Mouse (Mus musculus) large intestine, adult 2 months (tissue): ENCODE measurements around the gene Olig3. TPM values are rescaled to one million over a fixed set of nuclear protein-coding genes. Genes with fewer than 3 reads are reported as not detected.

ENCODE experiments used
- DNase-seq: peaks from one replicate; pipeline ENCODE4 v3.0.0-alpha.2; 2012; ENCODE audit warnings: low read depth, low spot score
- WGBS: fragments of 180-500 bp; shearing (Covaris S2); methylation state at CpG from one replicate; pipeline ENCODE4 v1.1.7; 2018; 5-methylcytosine and 5-hydroxymethylcytosine counted together
- polyA plus RNA-seq: library from polyadenylated mRNA; depleted of rRNA; stranded (reverse); fragments of >200 nt; gene quantifications from 2 replicates; pipeline ENCODE4 v1.2.3, GENCODE M21; 2012; rRNA removed

Gene Olig3
- polyA plus RNA-seq: not detected in 2 replicates

GRCm38 (mm10) chr10:19356071-19356583 lies at the start of gene Olig3:
Olig3 (plus strand) TSS chr10:19356533.
- 7% methylated on average over 9 of the region's 9 CpGs for WGBS
- DNase-seq: no peak

GRCm38 (mm10) chr10:19309681-19310395 lies 46.5 kb upstream of the Olig3 start:
- no peak for DNase-seq
- 44% methylated on average over 5 of the region's 5 CpGs for WGBS

GRCm38 (mm10) chr10:19310471-19310870 lies 45.9 kb upstream of the Olig3 start:
- no peak for DNase-seq
- WGBS: 14% methylated on average over 5 of the region's 5 CpGs

- WGBS: 88% methylated on average over 19 of the region's 19 CpGs
- DNase-seq: no peak
Measured at GRCm38 (mm10) chr10:19317962-19318812, 38.1 kb upstream of the Olig3 start.

GRCm38 (mm10) chr10:19321781-19322180 lies 34.6 kb upstream of the Olig3 start:
- no peak for DNase-seq
- 29% methylated on average over 2 of the region's 2 CpGs for WGBS

DNA sequence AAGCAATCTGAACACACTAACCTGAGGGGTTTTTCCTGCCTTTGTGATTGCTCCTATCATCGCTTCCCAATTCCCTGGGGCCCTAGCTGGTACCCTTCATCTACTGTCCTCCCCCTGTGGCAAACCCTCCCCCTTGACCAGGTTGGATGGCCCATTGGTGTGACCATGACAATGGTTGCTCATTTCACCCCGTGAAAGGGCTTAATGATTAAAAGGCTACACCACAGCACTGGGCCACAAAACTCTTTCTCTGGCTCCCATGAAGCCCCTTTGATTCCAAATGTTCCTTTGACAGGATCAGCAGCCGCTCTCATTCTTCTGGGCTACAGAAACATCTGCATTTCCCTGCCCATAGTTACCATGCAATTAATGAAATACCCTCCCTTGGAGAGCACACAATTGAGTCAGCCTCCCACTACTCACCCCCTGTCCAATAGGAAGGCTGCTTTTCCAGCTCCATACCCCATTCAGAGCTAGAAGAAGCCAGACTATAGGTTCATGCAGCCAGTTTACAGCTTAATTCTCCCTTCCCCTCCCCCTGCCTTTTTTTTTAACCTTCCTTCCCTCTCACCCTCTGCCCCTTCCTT lies 27.0 kb upstream of the Olig3 start:
- WGBS: 53% methylated on average over 3 of the region's 3 CpGs
- no peak for DNase-seq

GRCm38 (mm10) chr10:19333425-19333824 lies 22.9 kb upstream of the Olig3 start:
- no peak for DNase-seq
- 46% methylated on average over 1 of the region's 1 CpGs for whole genome bisulfite sequencing

GRCm38 (mm10) chr10:19338695-19339630 lies 17.4 kb upstream of the Olig3 start:
- no peak for DNase-seq
- 26% methylated on average over 18 of the region's 18 CpGs for WGBS

GRCm38 (mm10) chr10:19344039-19344438 lies 12.3 kb upstream of the Olig3 start:
- 80% methylated on average over 6 of the region's 6 CpGs for WGBS
- no peak for DNase-seq

DNA sequence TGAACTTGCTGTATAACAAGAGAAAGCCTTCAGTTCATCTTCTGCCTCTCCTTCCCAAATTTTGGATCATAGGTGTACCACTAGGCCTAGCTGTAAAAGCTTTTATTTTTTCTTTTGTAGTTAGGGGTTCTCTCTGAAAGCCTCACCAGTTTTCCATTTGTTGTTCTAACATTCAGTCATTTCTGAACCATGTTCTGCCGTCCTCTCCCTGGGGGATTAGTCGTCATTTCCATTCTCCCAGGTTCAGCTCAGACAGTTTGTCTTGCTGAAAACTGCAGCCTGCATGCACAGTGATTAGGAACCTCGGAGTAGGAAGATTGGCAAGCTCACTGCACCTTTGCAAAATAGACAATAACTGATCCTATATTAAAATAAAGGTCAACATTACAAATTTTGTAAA lies 7.0 kb upstream of the Olig3 start:
- 67% methylated on average over 3 of the region's 3 CpGs for WGBS
- no peak for DNase-seq

GRCm38 (mm10) chr10:19352006-19352877 lies 4.1 kb upstream of the Olig3 start:
- DNase-seq: no peak
- WGBS: 6% methylated on average over 24 of the region's 24 CpGs

DNA sequence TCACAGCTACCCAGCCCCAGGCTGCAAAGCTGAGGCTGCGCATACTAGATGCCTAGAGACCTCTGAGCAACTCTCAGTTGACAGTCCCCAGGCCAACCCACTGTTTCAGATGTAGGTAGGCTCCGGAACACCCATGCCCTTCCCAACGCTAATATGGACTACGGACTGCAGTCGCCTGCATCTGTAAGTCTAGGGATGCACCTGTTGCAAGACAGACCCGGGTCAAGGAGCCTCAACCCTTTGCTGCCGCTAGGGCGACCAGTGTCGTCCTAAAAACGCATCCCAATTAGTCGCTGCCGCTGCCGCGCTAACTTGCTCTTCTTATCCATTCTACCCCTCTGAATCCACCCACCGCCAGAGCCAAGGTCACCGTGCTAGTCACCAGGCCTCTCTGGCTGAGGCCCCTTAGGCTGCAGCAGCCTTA lies 3.4 kb upstream of the Olig3 start:
- WGBS: 2% methylated on average over 16 of the region's 16 CpGs
- DNase-seq: no peak

DNA sequence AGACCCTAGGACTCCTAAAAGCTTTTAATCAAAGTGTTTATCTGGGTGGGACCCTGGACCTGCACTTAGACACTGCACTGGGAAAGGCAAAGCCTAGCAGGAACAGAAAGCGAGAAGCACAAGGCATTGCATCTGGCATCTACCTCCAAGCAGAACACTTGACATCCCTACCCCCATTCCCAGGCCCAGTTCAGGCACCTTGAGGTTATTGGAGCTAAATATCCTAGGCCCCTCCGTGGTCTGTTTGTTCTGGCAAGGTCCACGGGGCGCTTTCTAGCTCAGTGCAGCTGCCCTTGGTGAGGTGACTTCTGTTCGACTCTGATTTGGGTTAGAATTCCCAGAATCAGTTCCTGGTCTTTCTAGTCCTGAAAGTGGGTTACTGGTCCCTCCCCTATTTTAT lies 2.7 kb upstream of the Olig3 start:
- DNase-seq: no peak
- 9% methylated on average over 5 of the region's 5 CpGs for WGBS

DNA sequence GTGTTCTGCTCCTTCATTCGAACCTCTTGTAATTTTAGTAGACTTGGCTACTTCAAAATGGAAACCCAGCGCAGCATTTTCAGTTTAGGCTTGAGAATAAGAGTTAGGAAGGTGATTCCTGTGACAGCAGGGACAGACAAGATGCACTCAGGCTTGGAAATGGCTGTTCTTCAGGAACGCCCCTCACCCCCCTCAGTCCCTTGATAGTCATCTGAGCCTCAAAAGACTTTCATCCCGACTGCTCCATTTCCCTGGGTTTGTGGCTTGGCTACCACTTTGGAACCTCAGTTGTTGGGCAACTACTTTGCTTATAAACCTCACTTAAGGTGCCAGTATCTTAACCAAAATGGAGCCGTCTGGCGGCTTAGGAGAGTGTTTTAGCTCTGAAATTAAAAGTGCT lies 2.2 kb upstream of the Olig3 start:
- 16% methylated on average over 6 of the region's 6 CpGs for WGBS
- no peak for DNase-seq

GRCm38 (mm10) chr10:19355076-19355475 lies 1.3 kb upstream of the Olig3 start:
- WGBS: 9% methylated on average over 8 of the region's 8 CpGs
- no peak for DNase-seq

DNA sequence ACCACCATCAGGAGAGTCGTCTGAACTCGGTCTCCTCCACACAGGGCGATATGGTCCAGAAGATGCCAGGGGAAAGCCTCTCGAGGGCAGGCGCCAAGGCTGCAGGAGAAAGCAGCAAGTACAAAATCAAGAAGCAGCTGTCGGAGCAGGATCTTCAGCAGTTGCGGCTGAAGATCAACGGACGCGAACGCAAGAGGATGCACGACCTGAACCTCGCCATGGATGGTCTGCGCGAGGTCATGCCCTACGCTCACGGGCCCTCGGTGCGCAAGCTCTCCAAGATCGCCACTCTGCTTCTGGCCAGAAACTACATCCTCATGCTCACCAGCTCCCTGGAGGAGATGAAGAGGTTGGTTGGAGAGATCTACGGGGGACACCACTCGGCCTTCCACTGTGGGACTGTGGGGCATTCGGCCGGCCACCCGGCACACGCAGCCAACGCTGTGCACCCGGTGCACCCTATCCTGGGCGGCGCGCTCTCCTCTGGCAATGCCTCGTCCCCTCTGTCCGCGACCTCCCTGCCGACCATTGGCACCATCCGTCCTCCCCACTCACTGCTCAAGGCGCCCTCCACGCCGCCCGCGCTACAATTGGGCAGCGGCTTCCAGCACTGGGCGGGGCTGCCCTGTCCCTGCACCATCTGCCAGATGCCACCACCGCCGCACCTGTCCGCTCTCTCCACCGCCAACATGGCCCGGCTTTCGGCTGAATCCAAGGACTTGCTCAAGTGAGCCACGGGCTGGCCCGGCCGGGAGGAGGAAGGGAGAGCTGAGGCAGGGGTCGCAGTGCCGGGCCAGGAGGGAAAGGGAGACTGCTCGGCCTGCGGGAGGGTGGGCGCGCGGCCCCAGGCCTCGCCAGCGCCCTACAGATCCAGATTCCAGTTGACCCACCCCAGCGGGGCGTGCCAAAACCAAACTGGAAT lies 648 bp downstream of the Olig3 start:
- WGBS: 3% methylated on average over 63 of the region's 63 CpGs
- DNase-seq: no peak

DNA sequence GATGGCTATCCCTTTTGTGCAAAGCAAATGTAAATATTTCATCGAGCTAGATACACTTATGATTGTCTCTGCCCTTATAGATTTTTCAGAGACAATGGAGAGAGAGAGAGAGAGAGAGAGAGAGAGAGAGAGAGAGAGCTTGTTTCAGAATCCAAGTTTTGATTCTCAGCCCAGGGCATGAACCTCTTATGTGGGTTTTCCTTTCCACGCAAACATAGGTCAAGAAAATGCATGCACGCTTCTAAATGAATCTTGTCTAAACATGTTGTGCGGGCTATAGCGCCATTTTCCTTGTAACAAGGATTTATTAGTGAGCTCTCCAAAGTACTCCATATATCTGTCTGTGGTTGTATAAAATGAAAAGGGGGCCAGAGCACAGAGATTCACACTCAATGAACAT lies 1.5 kb downstream of the Olig3 start:
- WGBS: 39% methylated on average over 5 of the region's 5 CpGs
- no peak for DNase-seq
